Mouse (Mus musculus) liver, adult 2 months (tissue): ENCODE results near the gene Kctd6. TPM values are rescaled to one million over a fixed set of nuclear protein-coding genes. Genes with fewer than 3 reads are reported as not detected.
"Not testable (repeated sequence)": the region's sequence is repeated elsewhere in the genome, so short reads cannot be mapped to it uniquely, and the experiment has no call there.

ENCODE experiments used
- DNase-seq: peaks from one replicate; pipeline ENCODE4 v3.0.0-alpha.2; 2011; ENCODE audit warnings: low read depth, low spot score; ENCODE audit errors: extremely low read depth
- H3K27ac ChIP-seq: fragments of 200-500 bp; replicated peaks from 2 replicates; pipeline ENCODE4 v1.5.1; 2012; ENCODE audit warnings: low read depth, mild to moderate bottlenecking, control low read depth, inconsistent platforms, low read length; ENCODE audit not compliant: insufficient read depth
- H3K27me3 ChIP-seq: fragments of 200-500 bp; 2 replicates; pipeline ENCODE4 v1.6.1; 2012; ENCODE audit warnings: mild to moderate bottlenecking, moderate library complexity, low read length, inconsistent platforms; ENCODE audit not compliant: control insufficient read depth, insufficient read depth
- H3K36me3 ChIP-seq: fragments of 200-500 bp; 2 replicates; pipeline ENCODE4 v1.6.1; 2012; ENCODE audit warnings: low read length, inconsistent platforms; ENCODE audit not compliant: control insufficient read depth, insufficient read depth
- H3K4me1 ChIP-seq: fragments of 200-500 bp; 2 replicates; pipeline ENCODE4 v1.6.1; 2011; ENCODE audit warnings: low read length; ENCODE audit not compliant: control insufficient read depth, insufficient read depth
- H3K4me3 ChIP-seq: fragments of 200-500 bp; 2 replicates; pipeline ENCODE4 v1.5.1; 2011; ENCODE audit warnings: low read depth, mild to moderate bottlenecking, control low read depth, low read length, moderate library complexity; ENCODE audit not compliant: insufficient read depth
- H3K79me2 ChIP-seq: fragments of 200-500 bp; 2 replicates; pipeline ENCODE4 v1.6.1; 2012; ENCODE audit warnings: inconsistent platforms, mild to moderate bottlenecking, low read length, moderate library complexity; ENCODE audit not compliant: control insufficient read depth, insufficient read depth
- H3K9ac ChIP-seq: fragments of 200-500 bp; 2 replicates; pipeline ENCODE4 v1.6.1; 2012; ENCODE audit warnings: low read depth, mild to moderate bottlenecking, control low read depth, inconsistent platforms, low read length
- CTCF ChIP-seq: fragments of 200-500 bp; IDR thresholded peaks from 2 replicates; pipeline ENCODE4 v1.5.1; 2011; ENCODE audit warnings: low read depth, low read length, control low read depth
- POLR2A ChIP-seq: fragments of 200-500 bp; IDR thresholded peaks from 2 replicates; pipeline ENCODE4 v1.6.1; 2011; ENCODE audit warnings: low read length, control low read depth; ENCODE audit not compliant: insufficient read depth; ENCODE audit errors: extremely low read depth
- WGBS: fragments of 180-500 bp; shearing (Covaris S2); methylation state at CpG from one replicate; pipeline ENCODE4 v1.1.7; 2018; 5-methylcytosine and 5-hydroxymethylcytosine counted together
- polyA plus RNA-seq: library from polyadenylated mRNA; depleted of rRNA; stranded (reverse); fragments of >200 nt; gene quantifications from 2 replicates; pipeline ENCODE4 v1.2.3, GENCODE M21; 2012; rRNA removed
- total RNA-seq: library from RNA; depleted of rRNA; stranded (reverse); fragments of >200 nt; gene quantifications from 2 replicates; pipeline ENCODE4 v1.2.3, GENCODE M21; 2014; rRNA removed

Kctd6 gene
- 4.3 and 5.2 TPM in 2 replicates for total RNA-seq
- 3.9 and 5.1 TPM in 2 replicates for polyA plus RNA-seq

DNA sequence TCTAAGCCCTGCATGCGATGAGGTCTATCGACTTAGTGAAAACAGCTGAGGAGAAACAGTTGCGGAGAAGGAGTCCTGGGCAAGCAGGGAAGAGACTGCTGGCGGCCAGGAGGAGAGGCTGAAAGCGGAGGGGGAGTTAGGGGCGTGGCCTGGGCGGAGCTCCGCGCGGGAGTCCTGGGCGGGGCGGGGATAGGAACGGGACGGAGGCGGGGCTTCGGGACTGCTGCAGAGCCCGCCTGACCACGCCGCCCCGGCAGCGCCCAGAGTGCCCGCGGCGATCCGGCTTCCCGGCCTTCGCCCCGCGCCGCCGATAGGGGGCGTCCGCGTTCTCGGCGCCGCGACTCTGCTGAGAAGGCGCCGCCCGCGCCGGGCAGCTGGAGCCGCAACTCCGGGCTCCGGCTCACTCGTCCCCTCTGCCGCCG lies at the start of gene Kctd6:
Gene Kctd6, plus strand, starts transcription at position 338 of the 422 bp plus-strand sequence.
- Histone ChIP-seq H3K27ac (peak within 1 kb of the TSS; percentile 92), H3K27me3 (no peaks in the 10 kb centered on the region), H3K9ac (peak within 1 kb of the TSS; percentile 95), H3K4me3 (peak within 1 kb of the TSS; percentile 99), H3K79me2 (peaks cover 14% of the 10 kb centered on the region; the same call in 1 of the 2 replicates), H3K4me1 (peaks cover 13% of the 10 kb centered on the region), H3K36me3 (no peaks in the 10 kb centered on the region)
- peak; percentile 80 for DNase-seq
- WGBS, result 1% methylated on average over 46 of the region's 49 CpGs
- TF ChIP-seq POLR2A (peak; percentile 35; the same call in 1 of the 2 replicates), CTCF (peak; percentile 75)

DNA sequence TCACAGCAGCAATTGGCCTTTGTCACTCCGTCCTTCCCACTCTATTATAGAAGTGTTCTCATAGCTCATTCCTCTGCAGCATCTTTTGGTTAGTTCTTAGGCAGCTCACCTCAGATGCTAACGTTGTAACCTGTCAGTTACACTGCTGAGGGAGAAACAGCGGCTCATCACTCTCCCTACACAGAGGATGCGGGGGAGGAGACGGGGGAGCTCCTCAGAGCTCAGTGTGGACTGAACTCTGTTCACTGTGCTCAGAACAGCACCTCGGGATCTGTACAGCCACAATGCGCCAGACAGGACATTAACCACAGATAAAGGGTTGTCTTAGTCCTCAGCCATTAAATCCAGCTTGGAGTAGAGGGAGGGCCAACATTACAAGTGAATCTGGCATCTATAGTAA lies 49.5 kb upstream of the Kctd6 start:
- TF ChIP-seq CTCF, result no peak
- TF ChIP-seq POLR2A, result no peak
- H3K79me2 ChIP-seq, result no peaks in the 10 kb centered on the region
- H3K36me3 ChIP-seq, result peaks cover 51% of the 10 kb centered on the region
- no peak overlapping the region for H3K27ac ChIP-seq
- H3K4me3 ChIP-seq, result no peak overlapping the region
- peaks cover 2% of the 10 kb centered on the region; the same call in 1 of the 2 replicates for H3K4me1 ChIP-seq
- no peak overlapping the region for H3K9ac ChIP-seq
- WGBS, result 82% methylated on average over 7 of the region's 7 CpGs
- H3K27me3 ChIP-seq, result no peaks in the 10 kb centered on the region
- no peak for DNase-seq

DNA sequence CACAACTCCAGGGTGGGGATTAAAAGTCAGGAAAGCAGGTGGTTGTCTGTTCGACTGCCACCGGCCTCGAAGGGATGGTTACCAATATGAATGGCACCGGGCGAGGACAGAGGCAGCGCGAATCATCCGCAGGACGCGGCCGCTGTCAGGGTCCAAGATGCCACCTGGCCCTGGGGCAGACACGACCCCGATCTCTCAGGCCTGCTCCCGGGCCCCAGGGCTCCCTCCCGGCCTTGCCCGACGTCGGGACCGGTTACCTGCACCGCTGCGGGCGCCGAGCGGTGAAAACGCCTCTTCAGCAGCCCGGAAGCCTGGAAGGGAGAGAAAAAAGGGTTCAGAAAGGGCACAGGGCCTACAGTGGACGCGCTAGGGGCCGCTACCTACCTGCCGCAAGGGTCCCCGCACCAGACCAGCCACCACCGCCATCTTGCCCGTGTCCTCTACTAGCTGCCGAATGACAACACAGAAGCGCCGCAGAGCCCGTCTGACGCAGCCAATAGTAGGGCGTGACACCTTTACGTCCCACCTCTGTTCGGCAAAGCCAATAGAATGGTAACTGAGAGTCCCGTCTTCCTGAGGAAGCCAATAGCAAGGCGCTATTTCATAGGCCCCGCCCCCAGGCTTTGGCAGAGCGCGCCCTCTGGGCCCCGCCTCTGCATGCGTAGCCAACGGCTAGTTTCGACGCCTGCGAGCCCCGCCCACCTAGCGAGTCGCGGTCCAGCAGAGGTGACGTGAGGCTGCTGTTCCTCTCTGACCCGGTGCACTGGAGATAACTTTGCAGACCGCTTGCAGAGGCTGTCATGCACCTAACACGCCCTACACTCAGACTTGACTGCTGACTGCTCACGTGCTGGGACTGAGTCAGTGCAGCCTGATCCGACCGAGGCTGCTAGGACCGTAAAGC lies 41.2 kb upstream of the Kctd6 start, which contains the start of gene Pdhb:
Gene Pdhb, minus strand, starts transcription at position 519 of the 904 bp plus-strand sequence.
- DNase-seq, result peak; percentile 99
- TF ChIP-seq CTCF (0 out of 2 replicates have a peak, but pooled peaks have one; percentile 3), POLR2A (peak; percentile 94)
- 1% methylated on average over 64 of the region's 64 CpGs for WGBS
- Histone ChIP-seq H3K36me3 (peaks cover 27% of the 10 kb centered on the region; the same call in 1 of the 2 replicates), H3K79me2 (peaks cover 8% of the 10 kb centered on the region; the same call in 1 of the 2 replicates), H3K4me1 (peaks cover 11% of the 10 kb centered on the region), H3K27me3 (no peaks in the 10 kb centered on the region), H3K4me3 (peak within 1 kb of the TSS; percentile 90), H3K9ac (peak within 1 kb of the TSS; percentile 98), H3K27ac (peak within 1 kb of the TSS; percentile 91)

DNA sequence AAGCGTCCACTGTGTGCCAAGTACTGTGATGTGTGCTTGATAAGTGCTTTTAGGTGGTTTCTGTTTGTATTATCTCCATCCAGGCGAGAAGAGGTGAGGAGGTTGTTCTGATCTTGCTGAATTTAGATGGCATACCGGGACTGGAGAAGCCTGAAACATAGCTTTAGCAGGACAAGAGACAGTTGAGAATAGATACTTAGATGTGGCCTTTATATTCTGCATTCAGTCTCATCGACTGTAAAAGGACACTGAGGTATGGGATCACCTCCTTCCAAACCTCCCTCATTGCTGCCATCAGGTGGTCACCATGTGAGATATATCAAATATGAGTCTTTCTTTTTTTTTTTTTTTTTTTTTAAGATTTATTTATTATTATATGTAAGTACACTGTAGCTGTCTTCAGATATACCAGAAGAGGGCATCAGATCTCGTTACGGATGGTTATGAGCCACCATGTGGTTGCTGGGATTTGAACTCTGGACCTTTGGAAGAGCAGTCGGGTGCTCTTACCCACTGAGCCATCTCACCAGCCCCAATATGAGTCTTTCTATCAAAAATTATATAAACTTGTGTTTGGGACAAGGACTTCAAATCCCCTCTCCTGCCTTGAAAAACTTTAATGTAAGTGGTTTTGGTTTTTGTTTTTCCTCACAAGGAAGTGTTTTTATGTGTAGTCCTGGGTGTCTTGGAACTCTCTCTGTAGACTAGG lies 40.2 kb upstream of the Kctd6 start:
- H3K27me3 ChIP-seq, DNase-seq, H3K4me1 ChIP-seq, H3K79me2 ChIP-seq: not testable (repeated sequence)
- H3K9ac ChIP-seq, result peak overlapping the region; percentile 1
- H3K4me3 ChIP-seq, result peak overlapping the region; percentile 22; the same call in 1 of the 2 replicates
- 7% methylated on average over 5 of the region's 7 CpGs for WGBS
- peaks cover 22% of the 10 kb centered on the region; the same call in 1 of the 2 replicates for H3K36me3 ChIP-seq
- peak overlapping the region; percentile 81 for H3K27ac ChIP-seq

DNA sequence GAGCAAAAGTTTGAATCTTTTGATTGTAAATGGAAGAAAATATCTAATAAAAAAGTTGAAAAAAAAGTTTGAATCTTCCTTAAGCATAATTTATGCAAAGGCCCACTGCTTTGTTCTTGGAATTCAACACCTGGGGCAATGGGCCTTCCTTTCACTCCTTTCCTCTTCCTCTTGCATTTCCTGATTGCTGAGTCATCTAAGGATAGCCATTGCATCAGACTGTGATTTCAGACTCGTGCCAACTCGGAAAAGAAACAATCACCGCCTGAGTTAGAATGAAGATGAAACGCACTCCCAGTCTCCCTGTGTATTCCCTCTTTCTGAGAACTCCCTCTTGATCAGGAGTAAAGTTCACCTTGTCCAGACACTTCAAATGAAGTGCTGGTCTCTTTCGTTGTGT lies 39.3 kb upstream of the Kctd6 start:
- no peak overlapping the region for H3K9ac ChIP-seq
- peak; percentile 83 for DNase-seq
- peak overlapping the region; percentile 67 for H3K27ac ChIP-seq

More for the DNA sequence above, 39.3 kb upstream of the Kctd6 start:
- no peak for TF ChIP-seq POLR2A
- TF ChIP-seq CTCF, result no peak
- peaks cover 16% of the 10 kb centered on the region; the same call in 1 of the 2 replicates for H3K36me3 ChIP-seq
- 11% methylated on average over 5 of the region's 5 CpGs for WGBS
- H3K4me1 ChIP-seq, result peaks cover 9% of the 10 kb centered on the region; the same call in 1 of the 2 replicates
- peaks cover 8% of the 10 kb centered on the region; the same call in 1 of the 2 replicates for H3K79me2 ChIP-seq
- no peak overlapping the region for H3K4me3 ChIP-seq
- no peaks in the 10 kb centered on the region for H3K27me3 ChIP-seq
